Mouse (Mus musculus): ENCODE data around the gene Drosha. TPM values are rescaled to one million over a fixed set of nuclear protein-coding genes. Genes with fewer than 3 reads are reported as not detected.

The Drosha gene
- total and polyA plus RNA-seq, 2 experiments = 3.2 to 3.4 TPM

DNA sequence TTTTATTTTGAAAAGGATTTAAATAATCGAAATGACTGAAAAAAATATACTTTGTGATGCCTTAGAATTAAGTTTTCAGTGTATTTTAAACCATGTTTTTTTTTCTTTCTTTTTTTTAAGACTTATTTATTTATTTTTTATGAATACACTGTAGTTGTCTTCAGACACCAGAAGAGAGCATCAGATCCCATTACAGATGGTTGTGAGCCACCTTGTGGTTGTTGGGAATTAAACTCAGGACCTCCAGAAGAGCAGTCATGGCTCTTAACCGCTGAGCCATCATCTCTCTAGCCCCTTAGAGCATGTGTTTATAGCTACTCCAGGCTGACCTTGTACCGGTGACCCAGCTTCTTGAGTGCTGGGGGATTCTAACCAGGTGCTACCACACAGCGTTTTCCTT lies 24.8 kb downstream of the Drosha start:
- H3K27me3 ChIP-seq (ENCODE audit: control insufficient read depth, insufficient read depth, low read length) = no peaks in the 10 kb centered on the region
- peaks cover 24% of the 10 kb centered on the region for H3K36me3 ChIP-seq (ENCODE audit: control insufficient read depth, insufficient read depth, low read length)
- DNase-seq (ENCODE audit: extremely low read depth, low read depth, low spot score) = no peak
- WGBS = 91% methylated on average over 4 of the region's 4 CpGs
- H3K4me1 ChIP-seq (ENCODE audit: control insufficient read depth, insufficient read depth, low read length) = no peaks in the 10 kb centered on the region
- no peak for TF ChIP-seq CTCF (IDR thresholded peaks at IDR 0.05; ENCODE audit: low read depth, low read length)
- TF ChIP-seq POLR2A (IDR thresholded peaks at IDR 0.05; ENCODE audit: extremely low read depth, insufficient read depth, low read length) = no peak
- no peak overlapping the region for H3K9ac ChIP-seq (ENCODE audit: low read depth, low read length)
- no peaks in the 10 kb centered on the region for H3K79me2 ChIP-seq (ENCODE audit: control insufficient read depth, insufficient read depth, low read length)
- no peak overlapping the region for H3K4me3 ChIP-seq (ENCODE audit: insufficient read depth, low read depth, low read length)
- H3K27ac ChIP-seq (replicated peaks; ENCODE audit: insufficient read depth, low read depth, low read length) = no peak overlapping the region

- DNase-seq (ENCODE audit: extremely low read depth, low read depth, low spot score) = no peak
- Histone ChIP-seq H3K36me3 (ENCODE audit: control insufficient read depth, insufficient read depth, low read length) (peaks cover 13% of the 10 kb centered on the region), H3K79me2 (ENCODE audit: control insufficient read depth, insufficient read depth, low read length) (no peaks in the 10 kb centered on the region), H3K27me3 (ENCODE audit: control insufficient read depth, insufficient read depth, low read length) (no peaks in the 10 kb centered on the region), H3K9ac (ENCODE audit: low read depth, low read length) (no peak overlapping the region), H3K4me1 (ENCODE audit: control insufficient read depth, insufficient read depth, low read length) (no peaks in the 10 kb centered on the region), H3K27ac (replicated peaks; ENCODE audit: insufficient read depth, low read depth, low read length) (no peak overlapping the region), H3K4me3 (ENCODE audit: insufficient read depth, low read depth, low read length) (no peak overlapping the region)
- 96% methylated on average over 8 of the region's 8 CpGs for WGBS
- no peak for TF ChIP-seq CTCF (IDR thresholded peaks at IDR 0.05; ENCODE audit: low read depth, low read length)
- TF ChIP-seq POLR2A (IDR thresholded peaks at IDR 0.05; ENCODE audit: extremely low read depth, insufficient read depth, low read length) = no peak
Measured at GRCm38 (mm10) chr15:12853471-12853870, 28.9 kb downstream of the Drosha start.

DNA sequence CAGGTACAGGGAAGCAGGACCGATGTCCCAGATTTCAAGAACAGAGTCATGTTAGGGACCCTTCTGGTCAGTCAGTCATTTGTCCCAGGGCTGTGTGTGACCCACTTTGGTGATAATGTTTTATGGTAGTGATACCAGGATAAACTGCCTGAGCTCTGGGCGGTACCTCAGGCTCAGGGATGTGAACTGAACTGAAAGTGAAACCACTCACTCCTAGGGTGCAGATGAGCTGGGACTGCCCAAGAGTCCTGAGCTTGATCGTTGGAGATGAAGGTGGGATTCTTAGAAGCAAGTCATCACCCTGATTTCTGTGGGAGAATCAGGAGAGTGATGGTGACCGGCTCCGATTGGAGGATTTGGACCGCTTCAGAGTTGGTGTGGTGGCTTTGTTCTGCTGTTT lies 32.2 kb downstream of the Drosha start:
- TF ChIP-seq CTCF (IDR thresholded peaks at IDR 0.05; ENCODE audit: low read depth, low read length) (no peak), POLR2A (IDR thresholded peaks at IDR 0.05; ENCODE audit: extremely low read depth, insufficient read depth, low read length) (no peak)
- DNase-seq (ENCODE audit: extremely low read depth, low read depth, low spot score) = no peak
- H3K9ac ChIP-seq (ENCODE audit: low read depth, low read length) = no peak overlapping the region
- no peak overlapping the region for H3K4me3 ChIP-seq (ENCODE audit: insufficient read depth, low read depth, low read length)
- peaks cover 12% of the 10 kb centered on the region; the same call in 1 of the 2 replicates for H3K36me3 ChIP-seq (ENCODE audit: control insufficient read depth, insufficient read depth, low read length)
- no peaks in the 10 kb centered on the region for H3K27me3 ChIP-seq (ENCODE audit: control insufficient read depth, insufficient read depth, low read length)
- 98% methylated on average over 6 of the region's 6 CpGs for WGBS
- no peaks in the 10 kb centered on the region for H3K4me1 ChIP-seq (ENCODE audit: control insufficient read depth, insufficient read depth, low read length)
- H3K79me2 ChIP-seq (ENCODE audit: control insufficient read depth, insufficient read depth, low read length) = no peaks in the 10 kb centered on the region
- H3K27ac ChIP-seq (replicated peaks; ENCODE audit: insufficient read depth, low read depth, low read length) = no peak overlapping the region

GRCm38 (mm10) chr15:12857840-12858516 lies 33.4 kb downstream of the Drosha start:
- H3K4me1 ChIP-seq (ENCODE audit: control insufficient read depth, insufficient read depth, low read length) = no peaks in the 10 kb centered on the region
- TF ChIP-seq POLR2A (IDR thresholded peaks at IDR 0.05; ENCODE audit: extremely low read depth, insufficient read depth, low read length) (no peak), CTCF (IDR thresholded peaks at IDR 0.05; ENCODE audit: low read depth, low read length) (no peak)
- no peak overlapping the region for H3K9ac ChIP-seq (ENCODE audit: low read depth, low read length)
- no peaks in the 10 kb centered on the region for H3K27me3 ChIP-seq (ENCODE audit: control insufficient read depth, insufficient read depth, low read length)
- no peaks in the 10 kb centered on the region for H3K79me2 ChIP-seq (ENCODE audit: control insufficient read depth, insufficient read depth, low read length)
- WGBS = 94% methylated on average over 12 of the region's 12 CpGs
- H3K4me3 ChIP-seq (ENCODE audit: insufficient read depth, low read depth, low read length) = no peak overlapping the region
- no peak for DNase-seq (ENCODE audit: extremely low read depth, low read depth, low spot score)
- peaks cover 17% of the 10 kb centered on the region; the same call in 1 of the 2 replicates for H3K36me3 ChIP-seq (ENCODE audit: control insufficient read depth, insufficient read depth, low read length)
- no peak overlapping the region for H3K27ac ChIP-seq (replicated peaks; ENCODE audit: insufficient read depth, low read depth, low read length)

DNA sequence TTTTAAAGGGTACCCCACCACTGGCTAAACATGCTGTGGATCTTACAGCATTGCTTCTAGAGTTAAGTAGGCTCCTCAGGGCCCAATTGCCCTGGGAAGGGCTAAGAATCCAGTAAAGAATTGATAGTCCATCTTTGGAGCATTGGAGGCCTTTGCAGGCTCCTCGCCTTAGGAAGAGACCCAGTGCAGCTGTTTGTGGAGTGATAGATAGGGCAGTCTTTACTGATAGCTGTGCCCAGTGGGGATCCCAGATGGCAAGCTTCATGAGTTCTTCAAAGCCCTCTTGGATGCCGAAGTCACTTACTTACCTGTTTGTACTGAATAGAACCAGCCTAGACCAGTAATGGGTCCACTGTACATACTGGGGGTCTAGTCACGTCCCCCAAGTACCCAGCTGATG lies 34.0 kb downstream of the Drosha start:
- no peaks in the 10 kb centered on the region for H3K4me1 ChIP-seq (ENCODE audit: control insufficient read depth, insufficient read depth, low read length)
- no peaks in the 10 kb centered on the region for H3K27me3 ChIP-seq (ENCODE audit: control insufficient read depth, insufficient read depth, low read length)
- no peak overlapping the region for H3K4me3 ChIP-seq (ENCODE audit: insufficient read depth, low read depth, low read length)
- H3K79me2 ChIP-seq (ENCODE audit: control insufficient read depth, insufficient read depth, low read length) = no peaks in the 10 kb centered on the region
- DNase-seq (ENCODE audit: extremely low read depth, low read depth, low spot score) = no peak
- H3K36me3 ChIP-seq (ENCODE audit: control insufficient read depth, insufficient read depth, low read length) = peaks cover 20% of the 10 kb centered on the region; the same call in 1 of the 2 replicates
- WGBS = 96% methylated on average over 3 of the region's 3 CpGs
- no peak overlapping the region for H3K9ac ChIP-seq (ENCODE audit: low read depth, low read length)
- TF ChIP-seq POLR2A (IDR thresholded peaks at IDR 0.05; ENCODE audit: extremely low read depth, insufficient read depth, low read length) (no peak), CTCF (IDR thresholded peaks at IDR 0.05; ENCODE audit: low read depth, low read length) (no peak)
- H3K27ac ChIP-seq (replicated peaks; ENCODE audit: insufficient read depth, low read depth, low read length) = no peak overlapping the region

DNA sequence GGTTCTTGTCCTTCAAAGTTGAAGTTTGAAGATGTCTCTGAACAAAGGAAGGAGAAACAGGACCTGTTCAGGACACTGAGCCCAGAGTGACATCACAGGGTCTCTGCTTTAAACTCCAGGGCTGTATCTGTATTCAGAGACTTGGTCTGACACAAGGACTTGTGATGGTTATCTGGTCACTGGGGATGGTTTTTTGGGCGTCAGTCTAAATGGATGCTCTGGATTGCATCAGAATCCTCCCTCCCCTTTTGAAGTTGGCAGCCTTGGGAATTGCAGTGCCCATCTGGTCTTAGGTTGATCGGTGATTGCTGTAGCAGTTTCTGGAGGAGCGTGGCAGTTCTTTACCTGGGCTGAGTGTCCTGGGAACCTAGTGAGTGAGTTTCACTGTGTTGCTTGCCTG lies 37.4 kb downstream of the Drosha start:
- Histone ChIP-seq H3K4me3 (ENCODE audit: insufficient read depth, low read depth, low read length) (no peak overlapping the region), H3K27ac (replicated peaks; ENCODE audit: insufficient read depth, low read depth, low read length) (no peak overlapping the region), H3K36me3 (ENCODE audit: control insufficient read depth, insufficient read depth, low read length) (peaks cover 34% of the 10 kb centered on the region), H3K4me1 (ENCODE audit: control insufficient read depth, insufficient read depth, low read length) (no peaks in the 10 kb centered on the region), H3K27me3 (ENCODE audit: control insufficient read depth, insufficient read depth, low read length) (no peaks in the 10 kb centered on the region), H3K9ac (ENCODE audit: low read depth, low read length) (no peak overlapping the region), H3K79me2 (ENCODE audit: control insufficient read depth, insufficient read depth, low read length) (no peaks in the 10 kb centered on the region)
- TF ChIP-seq CTCF (IDR thresholded peaks at IDR 0.05; ENCODE audit: low read depth, low read length) (no peak), POLR2A (IDR thresholded peaks at IDR 0.05; ENCODE audit: extremely low read depth, insufficient read depth, low read length) (no peak)
- WGBS = 94% methylated on average over 3 of the region's 3 CpGs
- no peak for DNase-seq (ENCODE audit: extremely low read depth, low read depth, low spot score)

Data from liver, adult 2 months (tissue).